Mouse (Mus musculus): Measurements from ENCODE around the gene Gm21962. TPM values are rescaled to one million over a fixed set of nuclear protein-coding genes. Genes with fewer than 3 reads are reported as not detected.

Gm21962 gene
- total RNA-seq, 2 experiments from 2014 or later, result not detected

DNA sequence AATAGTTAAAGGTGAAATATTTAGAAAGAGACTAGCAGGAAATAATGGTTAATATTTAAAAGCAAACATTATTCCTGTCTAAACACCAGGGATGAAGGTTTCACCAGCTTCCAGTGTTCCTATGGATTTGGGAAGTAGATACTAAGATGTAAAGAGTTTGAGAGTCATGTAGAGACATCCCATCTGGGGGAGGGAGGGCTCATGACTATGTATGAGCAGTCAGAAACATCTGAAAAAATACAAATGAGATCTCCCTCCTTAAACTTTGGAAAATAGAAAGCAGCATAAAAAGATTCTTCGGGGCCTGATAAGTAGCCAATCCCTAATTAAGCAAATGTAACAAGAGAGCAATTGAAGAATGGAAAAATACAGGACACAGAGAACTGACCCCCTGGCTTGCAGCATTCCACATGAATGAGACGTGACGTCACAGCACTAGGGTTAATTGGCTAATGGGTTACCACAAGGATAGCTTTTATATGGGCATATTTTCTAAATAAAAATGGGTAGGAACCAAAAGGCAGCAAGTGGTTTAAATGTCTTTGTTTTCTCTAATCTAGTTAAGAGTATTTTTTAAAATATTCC is 45.3 kb downstream of the Gm21962 start:
- no peak for DNase-seq (ENCODE audit: low spot score in 2 of 2)

Small RNA genes within 50 kb of the gene (microRNA-seq; reads per million reads assigned to microRNA genes)
- not detected for gene Gm22468

Other genes with a start within 250 kb of the Gm21962 start
- 100 to 1,000 TPM; 113 to 117 TPM for gene Ddit4l, start 49.9 kb upstream of the Gm21962 start, total RNA-seq (2021)
- 100 to 1,000 TPM; 211 to 212 TPM for gene H2afz, start 193.0 kb downstream of the Gm21962 start, total RNA-seq (2021)
- gene Dnajb14, start 196.2 kb downstream of the Gm21962 start, total RNA-seq (2021), result 10 to 100 TPM; 13.0 to 14.4 TPM
- gene Lamtor3, start 247.0 kb downstream of the Gm21962 start, total RNA-seq (2021), result 10 to 100 TPM; 55.8 to 59.8 TPM

All from gastrocnemius, postnatal 4 days (tissue).